Mouse (Mus musculus) T-helper 17 cell (primary cell): ENCODE results near the gene Otud4.

Experiments used
- in situ Hi-C, 2 experiments: fragments of 300-600 bp; cut with MboI, MseI; formaldehyde crosslinking; loops; 1 replicate in 1 of 2; 2 replicates in 1 of 2; pipeline ENCODE4 v1.15.1; 2025; ENCODE audit warnings: high pct_unique_total_duplicates in 2 of 2

The Otud4 gene

GRCm38 (mm10) chr8:79638001-79638706, 1.3 kb upstream of the Otud4 start:
- in situ Hi-C loops = loop anchor here in 1 of 2 experiments (25.0 kb wide), 1 partner anchor 1126 kb away; the partner anchor contains the start of genes Rbmxl1 and Slc10a7

GRCm38 (mm10) chr8:79638707-79639549, 490 bp upstream of the Otud4 start:
- in situ Hi-C loops = loop anchor here in 1 of 2 experiments (25.0 kb wide), 1 partner anchor 1127 kb away; the partner anchor contains the start of genes Rbmxl1 and Slc10a7

- in situ Hi-C loops = loop anchor here (10.0 to 25.0 kb wide), 2 partner anchors 54 to 1129 kb away; partner anchors contain the start of genes Rbmxl1 (in 1 of the 2) and Slc10a7 (in 1 of the 2)
Measured at GRCm38 (mm10) chr8:79641119-79641518, 1.7 kb downstream of the Otud4 start.

- in situ Hi-C loops = loop anchor here (10.0 to 25.0 kb wide), 2 partner anchors 45 to 1137 kb away; partner anchors contain the start of genes Rbmxl1 (in 1 of the 2) and Slc10a7 (in 1 of the 2)
Measured at GRCm38 (mm10) chr8:79649569-79649968, 10.2 kb downstream of the Otud4 start.

GRCm38 (mm10) chr8:79650158-79650814, 10.9 kb downstream of the Otud4 start:
- in situ Hi-C loops = loop anchor here in 1 of 2 experiments (25.0 kb wide), 1 partner anchor 1337 kb away; no protein-coding TSS in a partner anchor

- in situ Hi-C loops = loop anchor here in 1 of 2 experiments (25.0 kb wide), 1 partner anchor 1334 kb away; no protein-coding TSS in a partner anchor
Measured at GRCm38 (mm10) chr8:79653736-79654135, 14.3 kb downstream of the Otud4 start.

- in situ Hi-C loops = loop anchor here in 1 of 2 experiments (25.0 kb wide), 1 partner anchor 1329 kb away; no protein-coding TSS in a partner anchor
Measured at GRCm38 (mm10) chr8:79658715-79659114, 19.3 kb downstream of the Otud4 start.

- in situ Hi-C loops = no loop called here
Measured at GRCm38 (mm10) chr8:79676461-79676860, 37.0 kb downstream of the Otud4 start.

- in situ Hi-C loops = no loop called here
Measured at GRCm38 (mm10) chr8:79679005-79679404, 39.6 kb downstream of the Otud4 start.

GRCm38 (mm10) chr8:79680083-79680482, 40.7 kb downstream of the Otud4 start:
- in situ Hi-C loops = loop anchor here in 1 of 2 experiments (10.0 kb wide), 1 partner anchor 1305 kb away; no protein-coding TSS in a partner anchor

- in situ Hi-C loops = loop anchor here in 1 of 2 experiments (10.0 kb wide), 1 partner anchor 1304 kb away; no protein-coding TSS in a partner anchor
Measured at GRCm38 (mm10) chr8:79680555-79680954, 41.1 kb downstream of the Otud4 start.

GRCm38 (mm10) chr8:79680965-79681364, 41.5 kb downstream of the Otud4 start:
- in situ Hi-C loops = loop anchor here in 1 of 2 experiments (10.0 kb wide), 1 partner anchor 1304 kb away; no protein-coding TSS in a partner anchor

GRCm38 (mm10) chr8:79685927-79686326, 46.5 kb downstream of the Otud4 start:
- in situ Hi-C loops = loop anchor here in 1 of 2 experiments (10.0 kb wide), 1 partner anchor 1299 kb away; no protein-coding TSS in a partner anchor

GRCm38 (mm10) chr8:79692531-79692930, 53.1 kb downstream of the Otud4 start:
- in situ Hi-C loops = loop anchor here (5.0 to 10.0 kb wide), 3 partner anchors 48 to 1025 kb away; no protein-coding TSS in a partner anchor

GRCm38 (mm10) chr8:79706687-79707086, 67.3 kb downstream of the Otud4 start:
- in situ Hi-C loops = loop anchor here in 1 of 2 experiments (25.0 kb wide), 1 partner anchor 1306 kb away; the partner anchor contains the start of gene Usp38

- in situ Hi-C loops = loop anchor here in 1 of 2 experiments (25.0 kb wide), 1 partner anchor 1301 kb away; the partner anchor contains the start of gene Usp38
Measured at GRCm38 (mm10) chr8:79711064-79711961, 71.9 kb downstream of the Otud4 start, which contains the start of the genes Abce1 and Anapc10. TSS of gene Abce1 (minus strand) at chr8:79711740. TSS of gene Anapc10 (plus strand) at chr8:79711820.

- in situ Hi-C loops = loop anchor here in 1 of 2 experiments (25.0 kb wide), 1 partner anchor 1300 kb away; the partner anchor contains the start of gene Usp38
Measured at GRCm38 (mm10) chr8:79712676-79713075, 73.3 kb downstream of the Otud4 start.

GRCm38 (mm10) chr8:79721537-79721936, 82.1 kb downstream of the Otud4 start:
- in situ Hi-C loops = loop anchor here in 1 of 2 experiments (25.0 kb wide), 1 partner anchor 1291 kb away; the partner anchor contains the start of gene Usp38

- in situ Hi-C loops = loop anchor here in 1 of 2 experiments (25.0 kb wide), 1 partner anchor 1289 kb away; the partner anchor contains the start of gene Usp38
Measured at GRCm38 (mm10) chr8:79723308-79723707, 83.9 kb downstream of the Otud4 start.
